In genomic region chr3:152264830-152265229, GRCm38 (mm10) we compare ENCODE assay signal across 10 mouse cellular contexts. TPM values are rescaled to one million over a fixed set of nuclear protein-coding genes. Genes with fewer than 3 reads are reported as not detected.
A peak's percentile ranks its signal among the peaks of the same experiment; 100 is the strongest.
DNase-seq lines count a peak whose midpoint lies in the region; ATAC-seq and TF ChIP-seq lines count a peak whose summit lies in the region.
"Had no signal": no experiment of that assay in that cellular context is flagged by ENCODE, and none has a peak within 500 bp of the region (broad histone marks: within the 10 kb centered on the region; RNA-seq: fewer than 3 reads in every experiment).

No protein-coding gene starts in this region.

- H3K4me1 ChIP-seq in MEL (ENCODE audit: control insufficient read depth in 1 of 2, insufficient read depth in 2 of 2, low read length in 2 of 2), result peaks cover 0 to 13% of the 10 kb centered on the region in 2 experiments; a peak in 2 of 4 replicates
- H3K4me1 ChIP-seq in embryonic facial prominence, embryonic 13.5 days, result peaks cover 28% of the 10 kb centered on the region
- H3K4me1 ChIP-seq in liver, postnatal 0 days (ENCODE audit: insufficient read depth), result peaks cover 7% of the 10 kb centered on the region

- H3K4me2 ChIP-seq in embryonic facial prominence, embryonic 13.5 days, result peak overlapping the region; percentile 97
- peak overlapping the region; percentile 81 for H3K4me2 ChIP-seq in liver, postnatal 0 days (ENCODE audit: low read depth, low read length)

- 0 out of 4 replicates have a peak, but pooled peaks have one; percentile 7 to 10 for TF ChIP-seq EP300 in MEL (IDR thresholded peaks at IDR 0.05; ENCODE audit: low read depth in 1 of 2, low read length in 2 of 2)
- no peak for TF ChIP-seq EP300 in liver, postnatal 0 days (IDR thresholded peaks at IDR 0.05; ENCODE audit: low read depth)

- peaks cover 0 to 15% of the 10 kb centered on the region in 2 experiments; a peak in 2 of 4 replicates for H3K36me3 ChIP-seq in MEL (ENCODE audit: control insufficient read depth in 1 of 2, insufficient read depth in 2 of 2, low read length in 2 of 2)
- no peaks in the 10 kb centered on the region for H3K36me3 ChIP-seq in embryonic facial prominence, embryonic 13.5 days
- no peaks in the 10 kb centered on the region for H3K36me3 ChIP-seq in liver, postnatal 0 days (replicated peaks; ENCODE audit: insufficient read depth, low read length)

- H3K79me2 ChIP-seq in MEL (ENCODE audit: control insufficient read depth, insufficient read depth, low read length, poor library complexity), result no peaks in the 10 kb centered on the region

- no peak for DNase-seq in MEL (ENCODE audit: low read depth, low spot score)
- peak; percentile 38 for DNase-seq in heart, postnatal 4 days
- no peak for DNase-seq in liver, postnatal 0 days
- no peak for DNase-seq in cerebellum, adult 9-10 months
- DNase-seq in left cerebral cortex, postnatal 14 days (ENCODE audit: low spot score in 2 of 2), result no peak
- no peak for DNase-seq in kidney, adult 11 months
- no peak for DNase-seq in adipocyte (ENCODE audit: low spot score)
- DNase-seq: thymus, postnatal 25 days had no signal

- no peak for TF ChIP-seq RAD21 in MEL (IDR thresholded peaks at IDR 0.05; ENCODE audit: low read depth, low read length)

- intact Hi-C loops in left cerebral cortex, postnatal 14 days (cut with DNase I), result loop anchor here (10.0 kb wide), 1 partner anchor 50 kb away; no protein-coding TSS in a partner anchor

- H3K27me3 ChIP-seq in MEL (ENCODE audit: control insufficient read depth in 1 of 2, insufficient read depth in 2 of 2, low read length in 2 of 2), result no peaks in the 10 kb centered on the region
- H3K27me3 ChIP-seq in embryonic facial prominence, embryonic 13.5 days, result peaks cover 59% of the 10 kb centered on the region
- H3K27me3 ChIP-seq in liver, postnatal 0 days (ENCODE audit: insufficient read depth, low read length), result peaks cover 33% of the 10 kb centered on the region

- TF ChIP-seq CTCF in MEL (IDR thresholded peaks at IDR 0.05 in 2 of 3, conservative IDR thresholded peaks at IDR 0.05 in 1 of 3; ENCODE audit: control insufficient read depth in 1 of 3, insufficient read depth in 1 of 3, low read depth in 2 of 3, low read length in 3 of 3, poor library complexity in 1 of 3, severe bottlenecking in 1 of 3), result no peak
- TF ChIP-seq CTCF in liver, postnatal 0 days (IDR thresholded peaks at IDR 0.05; ENCODE audit: low read depth), result no peak

- ATAC-seq in embryonic facial prominence, embryonic 13.5 days (ENCODE audit: insufficient number of reproducible peaks, insufficient read depth, low FRiP score, low TSS enrichment, low read depth), result no peak
- ATAC-seq in liver, postnatal 0 days, result no peak

- no peak overlapping the region for H3K4me3 ChIP-seq in MEL (ENCODE audit: control insufficient read depth in 1 of 2, insufficient read depth in 1 of 2, low read depth in 2 of 2, low read length in 2 of 2)
- peak overlapping the region; percentile 64 for H3K4me3 ChIP-seq in embryonic facial prominence, embryonic 13.5 days
- no peak overlapping the region; the same call in 1 of the 2 replicates for H3K4me3 ChIP-seq in liver, postnatal 0 days (ENCODE audit: low read depth, low read length)

- no peak overlapping the region for H3K27ac ChIP-seq in MEL (ENCODE audit: control insufficient read depth, low read depth, low read length)
- no peak overlapping the region for H3K27ac ChIP-seq in embryonic facial prominence, embryonic 13.5 days
- no peak overlapping the region for H3K27ac ChIP-seq in liver, postnatal 0 days (ENCODE audit: low read depth)

- H3K9me3 ChIP-seq in MEL (replicated peaks; ENCODE audit: insufficient read depth, low read length), result no peaks in the 10 kb centered on the region
- no peaks in the 10 kb centered on the region for H3K9me3 ChIP-seq in embryonic facial prominence, embryonic 13.5 days
- H3K9me3 ChIP-seq in liver, postnatal 0 days (ENCODE audit: low read length), result no peaks in the 10 kb centered on the region
- H3K9me3 ChIP-seq: megakaryocyte, embryonic 14.5 days had no signal

- 51% methylated on average over 12 of the region's 12 CpGs for WGBS in embryonic facial prominence, embryonic 13.5 days
- 49% methylated on average over 12 of the region's 12 CpGs for WGBS in liver, postnatal 0 days (ENCODE audit: insufficient replicate concordance)

- TF ChIP-seq POLR2A in MEL (IDR thresholded peaks at IDR 0.05; ENCODE audit: control insufficient read depth in 1 of 2, insufficient read depth in 1 of 2, low read depth in 1 of 2, low read length in 2 of 2, poor library complexity in 1 of 2), result no peak

- H3K9ac ChIP-seq in MEL (ENCODE audit: control insufficient read depth, low read depth, low read length, poor library complexity, severe bottlenecking), result no peak overlapping the region
- H3K9ac ChIP-seq in embryonic facial prominence, embryonic 13.5 days, result 0 out of 2 replicates have a peak overlapping the region, but pooled peaks have one; percentile 84
- H3K9ac ChIP-seq in liver, postnatal 0 days (replicated peaks), result peak overlapping the region; percentile 67

TF ChIP-seq in MEL, 35 proteins besides CTCF, POLR2A, EP300 and RAD21:
- no peak for TF ChIP-seq ELF1 (IDR thresholded peaks at IDR 0.05; ENCODE audit: low read depth, low read length)
- 0 out of 2 replicates have a peak, but pooled peaks have one; percentile 10 for TF ChIP-seq ETS1 (IDR thresholded peaks at IDR 0.05; ENCODE audit: low read depth, low read length)
- TF ChIP-seq GATA1 (IDR thresholded peaks at IDR 0.05; ENCODE audit: low read depth, low read length), result peak; percentile 50
- TF ChIP-seq MEF2A (IDR thresholded peaks at IDR 0.05; ENCODE audit: extremely low read depth, insufficient replicate concordance, low read depth, low read length, poor library complexity, severe bottlenecking), result peak; percentile 82; the same call in 1 of the 2 replicates
TF ChIP-seq in MEL: peak in this region for 3.

RNA-seq across cellular contexts. Expression of gene Nexn, which starts 1.3 kb away (rescaled TPM):
- 0.19 TPM in 1 of 2 replicates, not detected in the other for total RNA-seq in MEL (2012; rRNA removed)
- polyA plus RNA-seq in MEL (2012; ENCODE audit: insufficient read depth in 1 of 2, insufficient read length in 2 of 2, low read depth in 1 of 2, low replicate concordance in 2 of 2, missing spikeins in 1 of 2), result under 1 TPM in 1 of 2 experiments, not detected in 1; 0.96 TPM
- polyA plus RNA-seq in embryonic facial prominence, embryonic 13.5 days (2015; fragmentation: Nextera tagmentation; extraction: Ambion mirVana), result 9.6 and 11.8 TPM in 2 replicates
- 100 to 1,000 TPM; 281 to 301 TPM for total RNA-seq in heart, postnatal 4 days (2021)
- polyA plus RNA-seq in liver, postnatal 0 days (2015; fragmentation: Nextera tagmentation; extraction: Ambion mirVana), result 1.1 and 2.4 TPM in 2 replicates
- total RNA-seq in left cerebral cortex, postnatal 14 days (2021), result 1 to 10 TPM; 1.6 to 1.8 TPM

RNA-seq across cellular contexts. Expression of gene Fubp1, which starts 54.6 kb away (rescaled TPM):
- 202 and 251 TPM in 2 replicates for total RNA-seq in MEL (2012; rRNA removed)
- 100 to 1,000 TPM in 1 of 2 experiments, not detected in 1; 196 TPM for polyA plus RNA-seq in MEL (2012; ENCODE audit: insufficient read depth in 1 of 2, insufficient read length in 2 of 2, low read depth in 1 of 2, low replicate concordance in 2 of 2, missing spikeins in 1 of 2)
- polyA plus RNA-seq in embryonic facial prominence, embryonic 13.5 days (2015; fragmentation: Nextera tagmentation; extraction: Ambion mirVana), result 336 and 338 TPM in 2 replicates
- 100 to 1,000 TPM in 1 of 2 experiments, 10 to 100 TPM in 1; 99.9 to 108 TPM for total RNA-seq in heart, postnatal 4 days (2021)
- polyA plus RNA-seq in liver, postnatal 0 days (2015; fragmentation: Nextera tagmentation; extraction: Ambion mirVana), result 33.5 and 37.1 TPM in 2 replicates
- 100 to 1,000 TPM; 106 to 112 TPM for total RNA-seq in left cerebral cortex, postnatal 14 days (2021)

RNA-seq across cellular contexts. Expression of gene Dnajb4, which starts 54.7 kb away (rescaled TPM):
- total RNA-seq in MEL (2012; rRNA removed), result 13.3 and 14.6 TPM in 2 replicates
- polyA plus RNA-seq in MEL (2012; ENCODE audit: insufficient read depth in 1 of 2, insufficient read length in 2 of 2, low read depth in 1 of 2, low replicate concordance in 2 of 2, missing spikeins in 1 of 2), result 10 to 100 TPM in 1 of 2 experiments, not detected in 1; 10.7 TPM
- 27.9 and 31.7 TPM in 2 replicates for polyA plus RNA-seq in embryonic facial prominence, embryonic 13.5 days (2015; fragmentation: Nextera tagmentation; extraction: Ambion mirVana)
- total RNA-seq in heart, postnatal 4 days (2021), result 10 to 100 TPM; 58.3 to 62.3 TPM
- polyA plus RNA-seq in liver, postnatal 0 days (2015; fragmentation: Nextera tagmentation; extraction: Ambion mirVana), result 25.9 and 28.8 TPM in 2 replicates
- total RNA-seq in left cerebral cortex, postnatal 14 days (2021), result 10 to 100 TPM; 59.0 to 60.4 TPM

Comparison
In these comparisons a context has a peak if more than half of its experiments do, and no peak if none do; other contexts are left out.
1. RNA of gene Nexn, which starts 1.3 kb away (total RNA-seq): 281 to 301 TPM in heart, postnatal 4 days; 1.6 to 1.8 TPM in left cerebral cortex, postnatal 14 days and 0.19 TPM in MEL; every median in the first group is over 100 times any median in the second.